Mouse (Mus musculus) ovary, postnatal 10 days (tissue): ENCODE data around the gene Pank3.

Source experiments
- DNase-seq: peaks from one replicate; pipeline ENCODE4 v3.0.0; 2022; ENCODE audit warnings: low spot score

The Pank3 gene

DNA sequence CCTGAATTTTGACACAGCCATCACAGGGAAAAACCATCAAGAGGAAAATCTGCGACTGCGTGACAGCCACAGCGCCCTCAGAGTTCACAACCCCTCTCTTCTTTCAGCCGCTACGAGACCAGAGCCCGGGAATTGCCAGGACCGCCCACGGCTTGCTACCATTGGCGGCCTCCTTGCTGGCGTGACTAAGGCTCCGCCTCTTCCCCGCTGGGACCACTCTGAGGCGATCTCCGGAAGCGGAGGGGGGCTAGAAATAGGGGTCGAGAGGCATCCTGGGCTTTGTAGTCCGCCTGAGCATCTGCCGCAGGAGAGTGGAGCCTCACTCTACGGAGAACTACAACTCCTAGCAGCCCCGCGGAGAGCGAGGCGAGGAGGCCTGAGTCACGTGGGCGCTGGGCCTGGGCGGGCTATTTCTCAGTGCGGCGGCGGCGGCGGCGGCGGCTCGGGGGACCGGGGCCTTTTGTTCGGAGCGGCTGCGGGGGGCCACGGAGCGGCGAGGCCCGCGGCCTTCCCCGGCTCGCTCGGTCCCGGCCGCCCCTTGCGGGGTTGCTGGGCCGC is at the start of gene Pank3:
Pank3 (plus strand) TSS at position 297 of the 558 bp plus-strand sequence.
- peak; percentile 72 for DNase-seq

DNA sequence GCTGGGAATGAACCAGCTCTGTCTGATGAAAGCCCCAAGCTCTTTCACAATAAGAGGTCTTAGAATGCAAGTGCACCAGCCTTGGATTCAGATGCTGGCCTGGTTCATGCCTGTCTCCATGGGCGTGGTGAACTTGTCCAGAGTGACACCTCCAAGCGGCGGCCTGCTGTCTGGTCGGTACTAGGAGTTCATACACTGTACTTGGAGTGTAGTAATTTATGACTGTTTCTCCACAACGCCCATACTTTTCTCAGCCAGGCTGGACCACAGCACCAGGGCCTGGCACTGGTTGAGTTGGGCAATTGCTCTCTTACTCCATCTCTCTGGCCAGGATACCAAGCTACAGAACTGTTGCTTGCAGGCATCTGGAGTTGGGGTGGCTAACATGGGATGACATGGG is 45.4 kb upstream of the Pank3 start:
- DNase-seq = no peak

DNA sequence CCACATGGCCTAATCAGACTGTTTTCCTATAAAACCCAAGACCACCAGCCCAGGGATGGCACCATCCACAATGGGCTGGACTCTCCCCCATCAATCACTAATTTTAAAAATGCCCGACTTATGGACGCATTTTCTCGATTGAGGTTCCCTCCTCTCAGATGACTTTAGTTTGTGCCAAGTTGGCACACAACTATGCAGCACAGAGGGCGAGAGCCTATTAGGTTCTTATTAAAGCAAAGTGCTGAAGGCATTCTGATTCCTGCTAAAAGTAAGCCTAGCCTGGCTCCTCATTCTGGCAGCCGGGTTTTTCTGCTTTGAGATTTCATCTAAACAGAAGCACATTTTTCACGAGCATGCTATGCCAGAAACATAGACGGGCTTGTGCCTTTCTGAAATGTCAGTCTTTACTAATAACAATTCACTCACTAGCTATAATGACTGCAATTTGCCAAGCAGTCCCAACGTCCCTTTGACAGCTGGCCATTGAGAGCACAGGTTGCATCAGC is 42.9 kb upstream of the Pank3 start:
- no peak for DNase-seq

DNA sequence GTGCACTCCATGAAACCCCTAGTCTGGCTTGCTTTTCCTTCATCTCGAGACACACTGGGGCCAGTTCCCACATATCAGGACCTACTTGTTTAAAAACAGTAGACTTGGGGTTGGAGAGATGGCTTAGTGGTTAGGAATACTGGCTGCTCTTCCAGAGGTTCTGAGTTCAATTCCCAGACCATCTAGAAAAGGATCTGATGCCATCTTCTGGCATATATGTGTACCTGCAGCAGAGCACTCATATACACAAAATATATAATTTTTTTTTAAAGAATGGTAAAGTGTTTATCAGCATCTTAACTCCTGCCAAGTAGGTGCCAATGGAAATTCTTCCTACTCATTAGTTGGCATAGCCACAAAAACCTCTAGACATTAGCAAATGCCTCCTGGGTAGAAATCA is 41.1 kb upstream of the Pank3 start:
- DNase-seq = no peak

DNA sequence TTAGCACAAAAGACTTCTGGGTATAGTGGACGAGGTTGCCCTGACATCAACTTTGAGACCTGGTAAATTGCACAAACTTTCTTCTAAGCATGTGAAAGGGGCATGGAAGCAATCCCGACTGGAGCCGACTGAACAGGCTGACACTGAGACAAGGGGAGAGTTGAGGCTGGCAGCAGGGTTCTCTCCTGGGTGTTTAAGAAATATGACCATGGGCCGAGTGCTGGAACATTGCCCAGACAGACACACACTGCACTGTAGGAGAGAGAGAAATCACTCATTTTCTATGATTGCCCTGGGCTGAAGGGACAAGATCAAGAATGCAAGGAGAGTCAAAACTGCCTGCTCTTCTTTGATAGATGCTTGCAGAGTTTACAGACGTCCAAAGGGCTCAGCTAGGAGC is 40.1 kb upstream of the Pank3 start:
- no peak for DNase-seq

DNA sequence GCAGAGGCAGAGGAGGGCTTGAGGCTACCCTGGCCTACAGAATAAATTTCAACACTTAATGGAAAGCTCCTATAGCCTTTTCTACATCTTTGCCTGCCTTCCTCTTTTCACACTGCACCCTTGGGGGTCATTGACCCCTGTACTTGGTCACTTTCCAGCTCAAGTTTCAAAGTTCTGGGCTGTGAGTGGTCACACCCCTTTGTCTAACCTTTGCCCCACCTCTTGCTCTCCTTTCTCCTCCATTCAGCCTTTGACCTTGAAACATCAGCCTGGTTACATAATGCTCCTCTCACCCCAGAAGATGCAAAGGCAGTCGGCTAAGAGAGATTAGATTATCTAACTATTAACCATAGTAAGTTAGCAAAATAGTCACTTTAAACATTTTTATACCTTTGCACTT is 36.9 kb upstream of the Pank3 start:
- DNase-seq = no peak

DNA sequence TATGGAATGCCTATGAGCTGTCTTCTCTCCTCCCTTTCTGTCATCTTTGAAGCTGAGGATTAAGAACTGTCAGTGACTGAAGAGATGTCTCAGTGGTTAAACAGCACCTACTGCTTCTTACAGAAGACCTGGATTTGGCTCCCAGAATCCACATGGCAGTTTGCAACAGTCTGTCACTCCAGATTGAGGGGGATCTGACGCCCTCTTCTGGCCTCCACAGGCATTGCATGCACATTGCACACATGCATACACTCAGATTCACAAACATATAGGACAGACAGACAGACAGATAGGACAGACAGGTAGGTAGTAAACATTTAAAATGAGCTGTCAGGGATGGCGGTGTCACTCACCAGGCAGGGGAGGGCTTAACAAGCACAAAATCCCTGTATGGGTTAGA is 32.5 kb upstream of the Pank3 start:
- DNase-seq = no peak

DNA sequence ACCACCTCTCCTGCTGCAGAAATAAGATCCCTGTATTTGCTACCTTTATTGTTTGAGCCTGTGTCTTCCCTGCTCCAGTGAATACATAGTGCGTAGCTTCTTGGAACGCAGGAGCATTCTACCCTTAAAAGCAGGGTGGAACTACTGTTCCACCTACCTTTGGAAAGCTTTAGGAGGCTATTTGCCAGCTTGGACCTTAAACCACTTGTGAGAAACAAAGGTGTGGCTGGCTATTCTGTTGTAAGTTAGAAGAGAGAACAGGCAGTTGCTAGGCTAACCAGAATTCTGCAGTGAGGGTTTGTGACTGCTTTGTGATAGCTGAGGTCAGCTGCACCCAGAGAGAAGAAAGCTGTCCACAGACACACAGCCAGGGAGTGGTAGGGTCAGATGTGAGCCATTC is 32.0 kb upstream of the Pank3 start:
- no peak for DNase-seq

DNA sequence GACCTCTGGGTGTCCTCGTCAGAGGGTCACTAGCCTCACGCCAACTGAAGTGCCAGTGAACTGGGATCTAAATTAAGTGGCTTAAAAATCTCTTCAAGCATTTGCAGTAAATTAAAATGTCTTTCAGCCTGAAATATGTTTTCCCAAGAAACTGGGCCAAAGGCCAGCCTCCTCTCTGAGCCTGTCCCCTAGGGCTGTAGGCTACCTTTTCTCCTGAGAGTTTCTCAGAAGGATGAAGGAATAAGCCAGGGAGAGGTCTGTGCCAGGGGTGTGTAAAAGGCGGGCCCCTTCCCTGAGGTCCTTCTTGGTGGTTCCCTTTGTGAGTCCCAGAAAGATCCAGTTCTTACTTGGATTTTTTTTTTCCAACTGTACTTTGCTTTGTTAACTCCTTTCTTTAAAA is 31.2 kb upstream of the Pank3 start:
- DNase-seq = no peak

DNA sequence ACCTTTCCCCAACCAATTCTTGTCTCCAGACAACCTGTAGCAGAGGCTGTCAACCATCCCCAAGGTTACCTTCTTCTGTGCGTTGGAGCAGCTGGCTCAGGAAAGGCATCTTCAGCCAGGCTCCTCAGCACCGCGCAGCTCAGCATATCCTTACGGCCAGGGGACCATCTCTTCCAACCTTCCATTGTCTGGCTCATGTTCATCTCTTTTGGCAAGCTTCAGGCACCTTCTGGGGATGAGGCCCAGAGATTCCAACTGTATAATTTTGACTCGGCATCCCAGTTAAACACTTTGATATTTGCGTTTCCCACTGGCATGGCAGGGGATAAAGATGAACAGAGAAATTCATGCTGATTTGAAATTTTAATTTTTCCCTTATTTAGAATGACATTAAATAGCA is 25.7 kb upstream of the Pank3 start:
- no peak for DNase-seq

DNA sequence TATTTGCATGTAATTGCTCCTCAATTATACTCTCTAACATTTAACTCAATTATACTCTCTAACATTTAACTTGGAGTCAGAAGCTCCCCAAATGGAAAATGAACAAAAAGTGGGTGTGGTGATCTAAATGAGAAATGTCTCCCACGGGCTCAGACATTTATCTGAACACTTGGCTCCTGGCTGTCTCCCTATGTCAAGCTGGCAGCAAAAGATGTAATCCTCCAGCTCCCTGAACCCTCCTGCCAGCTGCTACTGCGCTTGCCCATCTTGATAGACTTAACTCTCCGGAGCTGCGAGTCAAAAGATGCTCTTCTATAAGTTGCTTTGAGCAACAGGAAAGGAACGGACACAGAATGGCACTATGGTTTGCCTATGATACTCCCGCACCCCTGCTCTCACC is 24.7 kb upstream of the Pank3 start:
- no peak for DNase-seq

DNA sequence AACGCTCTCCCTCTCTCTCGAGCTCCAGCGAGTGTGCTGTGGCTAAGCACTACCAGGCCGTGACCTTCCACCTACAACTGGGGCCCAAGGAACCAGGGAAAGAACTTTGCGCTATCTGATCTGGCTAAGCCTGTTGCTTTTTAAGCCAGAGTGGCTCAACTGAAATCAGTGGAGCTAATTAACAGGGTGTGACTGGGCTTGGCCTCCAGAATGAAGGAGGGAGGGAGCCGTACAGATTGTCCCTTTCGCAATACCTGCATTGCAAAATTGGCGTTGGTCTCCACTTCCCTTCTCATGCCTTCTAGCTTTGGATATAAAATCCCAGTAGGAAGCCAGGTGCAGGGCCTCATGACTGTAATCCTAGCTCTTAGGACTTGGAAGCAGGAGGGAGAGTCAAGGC is 18.7 kb upstream of the Pank3 start:
- DNase-seq = no peak

DNA sequence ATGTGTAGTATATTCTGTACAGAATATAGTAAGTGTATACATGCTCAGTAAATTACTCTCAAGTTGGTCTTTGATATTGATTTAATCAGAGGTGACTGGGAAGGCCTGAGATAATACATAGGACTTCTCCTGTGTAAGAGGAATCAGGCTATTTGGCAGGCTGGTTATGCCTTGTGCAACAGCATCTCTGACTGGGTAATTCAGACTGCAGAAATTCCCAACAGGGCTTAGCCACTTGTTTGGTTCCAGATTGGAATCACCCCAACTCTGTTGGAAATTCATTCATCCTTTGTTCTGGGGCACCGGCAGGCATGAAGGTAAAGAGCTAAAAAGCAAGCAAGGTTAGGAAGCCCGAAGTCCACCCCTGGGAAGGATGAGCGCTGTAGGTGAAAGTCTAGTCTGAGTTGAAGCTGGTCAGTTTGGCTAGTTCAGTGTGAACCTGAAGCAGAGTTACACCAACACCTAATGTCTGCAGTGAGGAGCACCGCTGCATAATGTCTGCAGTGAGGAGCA is 14.3 kb upstream of the Pank3 start:
- no peak for DNase-seq

DNA sequence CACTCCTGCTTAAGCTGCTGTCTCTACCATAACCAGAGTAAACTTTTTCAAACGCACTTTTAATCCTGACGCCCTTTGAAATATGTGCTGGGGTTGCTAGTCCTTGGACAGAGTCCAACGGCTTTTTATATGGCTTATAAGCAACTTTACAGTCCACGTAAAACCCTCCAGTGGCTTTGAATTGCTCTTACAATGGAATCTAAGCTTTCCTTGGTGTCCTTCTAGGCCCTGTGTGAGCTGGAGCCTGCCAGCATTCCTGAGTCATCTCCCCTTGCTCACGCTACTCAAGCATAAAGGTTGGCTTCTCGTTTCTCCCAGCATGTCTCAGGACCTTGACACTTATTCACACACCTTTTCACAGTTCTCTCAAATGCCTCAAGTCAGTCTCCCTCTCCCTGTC is 13.7 kb upstream of the Pank3 start:
- no peak for DNase-seq

DNA sequence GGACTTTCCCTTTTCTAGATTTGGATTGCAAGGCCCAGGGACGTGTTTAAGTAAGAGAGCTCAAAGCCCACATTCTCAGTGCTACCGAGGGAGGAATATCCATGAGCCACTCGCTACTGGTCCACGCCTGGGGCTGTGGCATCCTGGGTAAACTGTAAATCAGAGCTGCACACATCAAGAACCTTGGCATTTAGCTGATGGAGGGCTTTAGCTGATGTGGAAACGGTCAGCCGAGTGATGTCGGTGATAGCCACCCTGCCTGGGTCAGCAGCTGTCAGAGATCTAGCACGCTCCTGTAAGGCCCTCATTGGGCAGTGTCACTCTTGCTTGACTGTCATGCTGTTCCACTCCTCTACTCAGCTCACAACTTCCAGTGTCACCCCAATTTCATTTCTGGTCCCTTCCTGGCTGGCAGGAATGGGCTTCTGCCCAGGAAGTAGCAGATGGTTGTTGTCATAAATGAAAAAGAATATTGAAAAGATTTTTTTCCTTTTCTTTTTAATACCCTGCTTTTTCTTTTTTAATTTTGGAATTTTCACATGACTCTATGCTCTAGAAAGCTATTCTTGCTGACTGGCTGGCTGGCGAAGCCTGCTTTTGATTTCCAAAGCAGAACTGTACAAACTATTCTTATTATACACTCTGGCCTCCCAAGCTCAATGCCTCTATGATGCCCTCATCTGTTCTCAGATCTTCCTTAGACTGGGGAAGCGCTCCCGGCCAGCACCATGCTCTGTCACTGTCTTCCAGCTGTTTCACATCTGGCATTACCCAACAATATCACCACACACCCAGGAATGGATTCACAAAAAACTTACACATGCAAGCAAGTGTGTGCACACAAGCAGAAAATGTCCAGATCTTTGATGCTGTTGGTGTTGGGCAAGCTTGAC is 12.6 kb upstream of the Pank3 start:
- no peak for DNase-seq

DNA sequence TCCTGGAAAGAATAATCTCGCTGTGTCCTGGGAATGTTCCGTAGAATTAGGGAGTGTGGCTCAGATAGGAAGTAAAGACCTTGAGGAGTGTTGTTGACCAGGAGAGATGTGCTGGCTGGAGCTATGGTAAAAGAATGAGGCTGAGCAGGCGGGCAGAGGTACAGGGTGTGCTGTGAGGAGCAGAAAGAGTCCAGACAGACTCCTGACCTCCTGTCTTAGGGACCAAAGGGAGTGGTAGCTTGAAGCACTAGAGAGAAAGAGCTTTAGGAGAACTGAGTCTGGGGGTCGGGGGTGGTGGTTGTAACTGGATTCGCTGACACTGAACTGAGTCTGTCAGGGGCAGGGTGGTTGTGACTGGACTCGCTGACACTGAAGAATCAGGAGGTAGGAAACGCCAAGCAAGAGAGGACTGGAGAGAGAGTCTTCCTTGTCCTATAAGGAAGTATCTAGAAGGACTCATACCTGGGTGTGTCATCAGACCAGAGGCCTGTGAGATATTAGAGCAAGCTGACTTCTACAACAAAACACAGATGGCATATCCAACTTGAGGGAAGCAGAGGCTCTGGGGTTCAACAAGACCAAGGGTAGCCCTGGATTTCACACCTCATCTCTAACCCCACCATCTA is 9.2 kb upstream of the Pank3 start:
- DNase-seq = no peak

DNA sequence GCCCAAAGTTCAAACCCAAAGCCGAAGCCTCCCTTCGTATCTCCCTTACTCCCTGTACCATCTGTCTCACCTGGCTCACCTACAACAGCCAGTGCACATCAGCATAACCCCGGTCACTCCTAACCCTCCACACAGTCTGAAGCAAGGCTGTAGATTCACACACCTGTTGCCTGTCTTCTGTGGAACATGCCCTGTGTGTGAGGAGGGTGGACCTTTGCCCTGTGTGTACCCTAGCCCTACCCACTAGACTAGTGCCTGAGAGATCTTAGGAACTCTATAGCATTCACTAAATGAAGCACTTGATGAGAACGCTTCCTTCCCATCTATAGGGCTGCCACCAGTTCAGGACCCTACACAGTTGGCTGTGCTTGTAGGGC is 8.7 kb upstream of the Pank3 start:
- DNase-seq = no peak

DNA sequence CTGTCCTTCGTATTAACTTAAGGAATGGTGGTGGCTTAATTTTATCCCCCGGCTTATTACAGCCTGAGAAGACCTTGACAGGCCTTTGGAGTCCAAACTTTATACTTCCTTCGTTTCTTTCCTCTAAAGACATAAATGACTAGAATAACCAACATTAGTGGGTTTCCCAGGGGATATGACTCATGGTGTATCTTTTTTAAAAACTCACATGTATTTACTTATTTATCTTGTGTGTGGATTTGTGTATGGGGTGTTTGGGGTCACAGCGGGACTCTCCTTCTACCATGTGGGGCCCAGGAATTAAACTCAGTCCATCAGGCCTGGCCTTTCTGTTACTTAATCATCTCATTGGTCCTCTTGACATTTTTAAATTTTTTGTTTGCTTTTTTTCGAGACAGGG is 2.4 kb upstream of the Pank3 start:
- no peak for DNase-seq

DNA sequence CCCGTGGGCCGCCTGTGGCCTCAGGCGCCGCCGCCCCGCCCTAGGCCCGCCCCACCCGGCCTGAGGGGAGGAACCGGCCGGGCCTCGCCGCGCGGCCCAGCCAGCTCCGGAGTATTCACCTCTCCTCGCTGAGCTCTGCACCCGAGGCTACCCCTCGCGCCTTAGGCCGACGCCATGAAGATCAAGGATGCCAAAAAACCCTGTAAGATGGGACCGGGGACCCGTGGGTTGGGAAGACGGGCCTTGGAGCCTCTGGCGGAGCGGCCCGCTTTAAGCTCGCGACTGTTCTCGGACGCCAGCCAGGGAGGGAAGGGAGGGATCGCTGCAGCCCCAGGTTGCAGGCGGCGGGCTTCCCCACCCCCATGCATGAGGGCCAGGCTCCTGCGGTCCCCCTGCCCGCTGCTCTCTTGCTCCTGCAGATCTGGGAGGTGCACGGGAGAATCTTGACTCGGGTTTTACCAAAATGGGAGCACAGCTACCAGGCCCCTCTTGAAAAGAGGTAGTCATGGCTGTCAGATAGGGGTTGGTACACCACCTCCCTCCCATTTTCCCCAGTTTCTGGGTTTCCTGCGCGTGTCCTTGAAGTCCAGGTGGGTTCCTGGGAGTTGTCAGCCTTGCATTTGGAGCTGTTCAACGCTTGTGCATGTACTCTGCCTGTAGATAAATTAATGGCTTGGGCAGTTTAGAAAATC is 608 bp downstream of the Pank3 start:
- no peak for DNase-seq

DNA sequence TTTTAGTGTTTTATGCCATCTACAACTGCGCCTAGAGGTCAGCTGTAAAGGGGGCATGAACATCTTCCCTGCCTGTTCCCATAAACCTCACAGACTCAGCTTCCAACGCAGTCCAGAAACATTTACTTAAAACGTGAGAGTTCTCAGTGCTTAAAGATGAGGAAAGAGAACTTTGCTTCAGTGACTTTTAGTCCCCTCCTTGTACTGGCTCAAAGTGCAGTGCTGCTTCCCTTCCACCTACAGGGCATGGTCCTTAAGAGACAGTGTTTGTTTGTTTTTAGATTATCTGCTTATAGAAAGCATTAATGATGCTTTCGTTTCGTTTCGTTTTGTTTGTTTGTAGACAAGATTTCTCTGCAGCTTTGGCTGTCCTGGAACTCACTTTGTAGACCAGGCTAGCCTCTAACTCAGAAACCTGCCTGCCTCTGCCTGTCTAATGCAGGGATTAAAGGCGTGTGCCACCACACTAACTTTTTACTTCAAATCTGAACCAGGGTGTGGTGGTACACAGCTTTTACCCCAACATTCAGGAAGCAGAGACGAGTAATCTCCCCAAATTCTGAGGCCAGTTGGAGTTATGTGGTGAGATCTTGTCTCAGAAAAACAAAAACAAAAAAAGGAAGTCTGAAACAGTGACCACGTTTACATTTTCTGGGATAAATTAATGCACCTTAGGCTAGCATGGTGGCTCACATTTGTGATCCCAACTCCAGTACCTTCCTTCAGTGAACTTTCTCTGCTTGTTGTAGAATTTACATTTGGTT is 1.6 kb downstream of the Pank3 start:
- no peak for DNase-seq

DNA sequence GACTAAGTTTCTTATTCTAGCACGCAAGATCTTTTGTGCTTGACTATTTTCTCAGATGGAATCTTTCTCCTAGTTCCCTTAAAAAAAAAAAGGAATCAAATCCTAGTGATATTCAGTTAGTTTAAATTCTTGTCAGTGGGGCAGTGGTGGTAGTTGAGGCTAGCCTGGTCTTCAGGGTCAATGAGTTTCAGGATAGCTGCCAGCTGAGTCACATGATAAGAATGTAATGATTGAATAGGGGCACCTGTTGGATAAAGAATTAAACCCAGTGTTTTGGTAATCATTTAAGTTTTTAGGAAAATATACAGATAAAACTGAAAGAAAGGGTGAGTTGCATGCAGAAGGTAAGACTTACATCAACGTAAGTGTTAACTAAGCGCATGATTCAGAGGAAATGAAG is 6.3 kb downstream of the Pank3 start:
- DNase-seq = no peak

DNA sequence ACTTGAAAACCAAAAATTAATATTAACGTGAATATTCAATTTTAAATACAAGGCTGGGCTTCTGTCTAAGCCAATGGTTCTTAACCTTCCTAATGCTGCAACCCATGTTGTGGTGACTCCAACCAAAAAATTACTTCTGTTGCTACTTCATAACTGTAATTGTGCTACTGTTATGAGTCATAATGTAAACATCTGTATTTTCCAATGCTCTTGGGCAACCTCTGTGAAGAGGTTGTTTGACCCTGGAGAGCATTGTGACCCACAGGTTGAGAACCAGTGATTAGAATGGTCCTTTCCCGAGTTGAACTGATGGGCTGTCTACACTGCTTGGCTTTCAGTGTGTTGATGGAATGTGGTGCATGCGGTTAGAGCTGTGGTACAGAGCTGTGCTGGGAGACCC is 7.2 kb downstream of the Pank3 start:
- no peak for DNase-seq
